Mouse (Mus musculus) liver, embryonic 11.5 days (tissue): ENCODE results near the gene Hnrnpu. TPM values are rescaled to one million over a fixed set of nuclear protein-coding genes. Genes with fewer than 3 reads are reported as not detected.

Source experiments
- ATAC-seq: fragments of 200-750 bp; cut with Nextera tagmentation; replicated peaks from 2 replicates; pipeline ENCODE4 v1.8.0; 2017; ENCODE audit warnings: moderate number of reproducible peaks, mild to moderate bottlenecking, moderate TSS enrichment, moderate library complexity; ENCODE audit not compliant: low FRiP score
- DNase-seq: peaks from one replicate; pipeline ENCODE4 v3.0.0-alpha.2; 2017; ENCODE audit warnings: low spot score
- H3K27ac ChIP-seq: fragments of 300-500 bp; sonication (generic); 2 replicates; pipeline ENCODE4 v1.5.1; 2014; ENCODE audit warnings: mild to moderate bottlenecking, low read depth, low read length, control low read depth
- H3K27me3 ChIP-seq: fragments of 300-500 bp; sonication (generic); replicated peaks from 2 replicates; pipeline ENCODE4 v1.6.1; 2014; ENCODE audit warnings: low read length, mixed read lengths; ENCODE audit not compliant: control insufficient read depth, insufficient read depth
- H3K36me3 ChIP-seq: fragments of 300-500 bp; sonication (generic); 2 replicates; pipeline ENCODE4 v1.6.1; 2014; ENCODE audit warnings: mild to moderate bottlenecking, low read length, moderate library complexity, mixed read lengths; ENCODE audit not compliant: control insufficient read depth, insufficient read depth
- H3K4me1 ChIP-seq: fragments of 300-500 bp; sonication (generic); replicated peaks from 2 replicates; pipeline ENCODE4 v1.6.1; 2014; ENCODE audit warnings: low read length, mixed read lengths; ENCODE audit not compliant: control insufficient read depth, insufficient read depth
- H3K4me2 ChIP-seq: fragments of 300-500 bp; sonication (generic); 2 replicates; pipeline ENCODE4 v1.6.1; 2014; ENCODE audit warnings: mild to moderate bottlenecking, control low read depth, moderate library complexity
- H3K4me3 ChIP-seq: fragments of 300-500 bp; sonication (generic); 2 replicates; pipeline ENCODE4 v1.5.1; 2014; ENCODE audit warnings: low read depth, low read length, control low read depth
- H3K9ac ChIP-seq: fragments of 300-500 bp; sonication (generic); 2 replicates; pipeline ENCODE4 v1.6.1; 2014; ENCODE audit warnings: low read depth, low read length, control low read depth
- H3K9me3 ChIP-seq: fragments of 300-500 bp; sonication (generic); 2 replicates; pipeline ENCODE4 v1.6.1; 2016; ENCODE audit warnings: low read length, inconsistent platforms, mixed read lengths; ENCODE audit not compliant: control insufficient read depth
- WGBS: fragments of 180-500 bp; shearing (Covaris S2); extraction: QIAGEN DNeasy Blood & Tissue Kit; methylation state at CpG from one replicate; pipeline ENCODE4 v1.1.7; 2014; 5-methylcytosine and 5-hydroxymethylcytosine counted together
- polyA plus RNA-seq: library from polyadenylated mRNA; unstranded; fragments of >200 nt; fragmentation: Nextera tagmentation; extraction: Ambion mirVana; gene quantifications from 2 replicates; pipeline ENCODE4 v1.2.1, GENCODE M21; 2014

Hnrnpu gene
- polyA plus RNA-seq, 1 experiment from 2014 or later = 571 TPM

- H3K9me3 ChIP-seq = no peaks in the 10 kb centered on the region
- H3K27ac ChIP-seq = peak overlapping the region; percentile 100
- DNase-seq = peak; percentile 97
- ATAC-seq = peak; percentile 87
- H3K4me2 ChIP-seq = peak overlapping the region; percentile 81
- peak overlapping the region; percentile 100 for H3K9ac ChIP-seq
- peak overlapping the region; percentile 100 for H3K4me3 ChIP-seq
- no peaks in the 10 kb centered on the region for H3K27me3 ChIP-seq
- under 1% methylated on average over 44 of the region's 53 CpGs for WGBS
- H3K4me1 ChIP-seq = peaks cover 15% of the 10 kb centered on the region
- H3K36me3 ChIP-seq = peaks cover 26% of the 10 kb centered on the region
Measured at GRCm38 (mm10) chr1:178336289-178336775, 1.3 kb downstream of the Hnrnpu start.

DNA sequence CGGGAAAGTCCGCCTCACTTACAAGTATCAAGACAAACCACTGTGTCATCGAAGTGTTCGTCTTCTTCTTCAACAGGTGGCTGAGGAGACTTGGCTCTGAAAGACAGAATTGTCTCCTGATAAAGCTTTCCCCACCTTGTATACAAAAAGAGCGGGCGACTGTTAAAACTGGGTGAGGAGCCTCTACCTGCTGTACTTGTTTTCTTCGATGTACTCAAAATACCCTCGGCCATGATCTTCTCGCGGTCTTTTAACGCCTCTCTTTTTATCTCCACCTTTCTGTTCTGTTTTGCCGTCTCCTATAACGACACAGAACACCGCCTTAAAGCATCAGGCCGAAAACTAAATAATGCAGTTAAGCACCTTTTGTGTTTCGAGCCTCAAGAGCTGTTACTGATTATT lies 1.7 kb downstream of the Hnrnpu start:
- peak overlapping the region; percentile 100 for H3K9ac ChIP-seq
- no peaks in the 10 kb centered on the region for H3K9me3 ChIP-seq
- H3K4me3 ChIP-seq = peak overlapping the region; percentile 100
- ATAC-seq (no peak), DNase-seq (no peak)
- peak overlapping the region; percentile 81 for H3K4me2 ChIP-seq
- H3K4me1 ChIP-seq = peaks cover 15% of the 10 kb centered on the region
- peak overlapping the region; percentile 100 for H3K27ac ChIP-seq
- H3K36me3 ChIP-seq = peaks cover 30% of the 10 kb centered on the region
- under 1% methylated on average over 16 of the region's 16 CpGs for WGBS
- H3K27me3 ChIP-seq = no peaks in the 10 kb centered on the region

DNA sequence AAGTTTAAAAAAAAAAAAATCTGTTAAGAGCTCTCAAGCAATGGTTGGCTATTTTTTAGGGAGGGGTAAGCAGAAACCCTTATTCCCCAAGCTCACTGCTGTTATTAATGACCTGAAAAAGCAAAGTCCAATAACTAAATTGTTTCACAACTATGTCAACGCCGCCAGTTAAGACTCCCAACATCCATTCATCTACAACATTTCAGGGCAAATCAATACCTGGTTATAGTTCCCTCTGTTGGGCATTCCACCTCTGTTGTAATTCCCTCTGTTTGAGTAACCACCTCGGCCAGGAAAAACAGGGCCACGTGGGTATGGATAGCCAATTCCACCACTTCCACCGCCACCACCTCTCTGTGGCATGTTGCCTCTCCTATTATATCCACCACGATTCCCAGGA lies 7.7 kb downstream of the Hnrnpu start:
- 77% methylated on average over 6 of the region's 6 CpGs for WGBS
- Histone ChIP-seq H3K4me2 (no peak overlapping the region), H3K4me1 (peaks cover 13% of the 10 kb centered on the region), H3K27ac (no peak overlapping the region), H3K4me3 (no peak overlapping the region), H3K36me3 (peaks cover 47% of the 10 kb centered on the region), H3K27me3 (no peaks in the 10 kb centered on the region), H3K9ac (no peak overlapping the region), H3K9me3 (no peaks in the 10 kb centered on the region)
- DNase-seq (no peak), ATAC-seq (0 out of 2 replicates have a peak, but pooled peaks have one; percentile 18)

- Histone ChIP-seq H3K9ac (no peak overlapping the region), H3K27me3 (no peaks in the 10 kb centered on the region), H3K9me3 (no peaks in the 10 kb centered on the region), H3K4me2 (no peak overlapping the region), H3K27ac (no peak overlapping the region), H3K4me3 (no peak overlapping the region), H3K4me1 (peaks cover 7% of the 10 kb centered on the region), H3K36me3 (peaks cover 42% of the 10 kb centered on the region)
- WGBS = 73% methylated on average over 5 of the region's 5 CpGs
- DNase-seq = no peak
- ATAC-seq = no peak
Measured at GRCm38 (mm10) chr1:178329017-178329416, 8.6 kb downstream of the Hnrnpu start.

DNA sequence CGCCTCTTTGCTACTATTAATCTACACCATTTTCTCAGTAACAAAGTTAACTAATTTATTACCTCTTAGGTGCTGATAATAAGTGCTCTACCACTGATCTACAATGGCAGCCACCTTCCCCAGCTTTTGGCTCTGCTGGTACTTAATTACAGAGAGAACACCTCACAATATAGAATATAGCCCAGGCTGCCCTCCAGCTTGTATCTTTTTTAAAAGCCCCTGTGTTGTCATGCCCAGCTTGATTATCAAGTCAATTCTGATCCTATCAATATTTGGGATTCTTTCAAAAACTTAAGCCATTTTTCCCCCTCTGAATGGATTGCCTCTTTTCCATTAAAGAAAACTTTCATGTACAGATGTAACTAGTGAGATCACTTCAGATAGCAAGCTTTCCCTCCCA lies 10.6 kb downstream of the Hnrnpu start:
- no peak overlapping the region for H3K4me2 ChIP-seq
- no peak overlapping the region for H3K27ac ChIP-seq
- no peak overlapping the region for H3K4me3 ChIP-seq
- H3K36me3 ChIP-seq = peaks cover 40% of the 10 kb centered on the region
- 0 out of 2 replicates have a peak, but pooled peaks cover under 1% of the 10 kb centered on the region for H3K4me1 ChIP-seq
- no peaks in the 10 kb centered on the region for H3K9me3 ChIP-seq
- DNase-seq (no peak), ATAC-seq (no peak)
- H3K9ac ChIP-seq = no peak overlapping the region
- no peaks in the 10 kb centered on the region for H3K27me3 ChIP-seq
- WGBS = 92% methylated on average over 1 of the region's 1 CpGs

GRCm38 (mm10) chr1:178326357-178326756 lies 11.2 kb downstream of the Hnrnpu start:
- Histone ChIP-seq H3K9me3 (no peaks in the 10 kb centered on the region), H3K4me1 (0 out of 2 replicates have a peak, but pooled peaks cover 2% of the 10 kb centered on the region), H3K36me3 (peaks cover 36% of the 10 kb centered on the region), H3K4me2 (no peak overlapping the region), H3K27ac (no peak overlapping the region), H3K4me3 (no peak overlapping the region), H3K9ac (no peak overlapping the region), H3K27me3 (no peaks in the 10 kb centered on the region)
- no peak for DNase-seq
- 88% methylated on average over 1 of the region's 1 CpGs for WGBS
- ATAC-seq = no peak

GRCm38 (mm10) chr1:178324568-178324967 lies 13.0 kb downstream of the Hnrnpu start:
- DNase-seq (no peak), ATAC-seq (no peak)
- peaks cover 30% of the 10 kb centered on the region for H3K36me3 ChIP-seq
- WGBS = 94% methylated on average over 1 of the region's 1 CpGs
- H3K4me1 ChIP-seq = peaks cover 15% of the 10 kb centered on the region
- H3K4me2 ChIP-seq = no peak overlapping the region
- no peak overlapping the region for H3K9ac ChIP-seq
- no peak overlapping the region for H3K27ac ChIP-seq
- no peak overlapping the region for H3K4me3 ChIP-seq
- no peaks in the 10 kb centered on the region for H3K9me3 ChIP-seq
- no peaks in the 10 kb centered on the region for H3K27me3 ChIP-seq

DNA sequence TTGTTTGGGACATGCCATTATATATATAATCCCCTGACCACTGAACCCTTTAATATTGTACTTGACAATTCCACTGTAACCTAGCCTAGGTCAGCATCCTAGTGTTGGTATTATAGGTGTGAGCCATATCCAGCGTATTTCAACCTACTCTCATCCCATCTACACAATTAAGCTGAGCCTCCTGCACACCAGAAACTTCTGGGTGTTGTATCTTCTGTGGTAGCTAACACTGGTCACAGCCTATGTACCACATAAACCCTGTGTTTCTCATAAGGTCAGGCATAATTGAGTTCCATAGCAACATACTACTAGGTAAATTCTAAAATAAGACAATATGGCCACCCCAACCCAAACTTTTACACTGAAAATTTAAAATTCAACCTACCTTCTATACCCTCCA lies 14.4 kb downstream of the Hnrnpu start:
- 91% methylated on average over 1 of the region's 1 CpGs for WGBS
- H3K9ac ChIP-seq = no peak overlapping the region

GRCm38 (mm10) chr1:178321730-178322357 lies 15.8 kb downstream of the Hnrnpu start:
- Histone ChIP-seq H3K9ac (no peak overlapping the region), H3K4me3 (no peak overlapping the region), H3K36me3 (peaks cover 22% of the 10 kb centered on the region), H3K27me3 (no peaks in the 10 kb centered on the region), H3K27ac (no peak overlapping the region), H3K4me1 (peaks cover 17% of the 10 kb centered on the region), H3K4me2 (peak overlapping the region; percentile 70), H3K9me3 (no peaks in the 10 kb centered on the region)
- ATAC-seq (no peak), DNase-seq (no peak)
- 74% methylated on average over 4 of the region's 4 CpGs for WGBS

More for the DNA sequence above, 14.4 kb downstream of the Hnrnpu start:
- peaks cover 15% of the 10 kb centered on the region for H3K4me1 ChIP-seq
- no peaks in the 10 kb centered on the region for H3K9me3 ChIP-seq
- H3K4me2 ChIP-seq = no peak overlapping the region
- H3K27me3 ChIP-seq = no peaks in the 10 kb centered on the region
- no peak for ATAC-seq
- no peak overlapping the region for H3K4me3 ChIP-seq
- DNase-seq = no peak
- H3K27ac ChIP-seq = no peak overlapping the region
- peaks cover 27% of the 10 kb centered on the region for H3K36me3 ChIP-seq
